Mouse (Mus musculus) activated CD4-positive, CD25-positive, alpha-beta regulatory T cell, adult 4 months (primary cell): ENCODE data around the gene Plekho2. TPM values are rescaled to one million over a fixed set of nuclear protein-coding genes. Genes with fewer than 3 reads are reported as not detected.
A peak's percentile ranks its signal among the peaks of the same experiment; 100 is the strongest.

Experiments
- ATAC-seq: one replicate; pipeline ENCODE4 v1.8.0; 2017
- polyA plus RNA-seq, 2 experiments: library from polyadenylated mRNA; unstranded; fragments of 100-300 nt; shearing (Covaris generic); gene quantifications; one replicate each; pipeline ENCODE4 v1.2.1; 2017

Gene Plekho2
- polyA plus RNA-seq, 2 experiments from 2014 or later, result 48.8 to 64.6 TPM

DNA sequence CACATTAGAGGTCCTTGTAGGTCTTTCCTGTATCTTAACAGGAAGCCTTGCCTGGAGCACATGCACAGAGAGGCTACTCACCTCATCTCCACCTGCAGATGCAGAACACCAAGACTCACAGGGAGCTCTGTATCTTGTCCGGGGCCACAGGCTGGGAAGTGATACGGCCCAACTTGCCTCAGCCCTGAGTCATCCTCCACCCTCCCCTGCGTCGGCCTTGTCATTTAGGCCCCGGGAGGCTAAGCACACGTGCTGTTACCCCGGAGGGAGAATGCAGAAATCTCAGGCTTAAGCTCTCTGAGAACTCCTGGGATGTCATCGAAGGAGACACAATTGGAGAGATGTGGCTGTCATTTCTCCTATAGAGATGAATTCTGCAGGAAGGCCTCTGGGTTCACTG lies 50.2 kb downstream of the Plekho2 start:
- ATAC-seq, result no peak

DNA sequence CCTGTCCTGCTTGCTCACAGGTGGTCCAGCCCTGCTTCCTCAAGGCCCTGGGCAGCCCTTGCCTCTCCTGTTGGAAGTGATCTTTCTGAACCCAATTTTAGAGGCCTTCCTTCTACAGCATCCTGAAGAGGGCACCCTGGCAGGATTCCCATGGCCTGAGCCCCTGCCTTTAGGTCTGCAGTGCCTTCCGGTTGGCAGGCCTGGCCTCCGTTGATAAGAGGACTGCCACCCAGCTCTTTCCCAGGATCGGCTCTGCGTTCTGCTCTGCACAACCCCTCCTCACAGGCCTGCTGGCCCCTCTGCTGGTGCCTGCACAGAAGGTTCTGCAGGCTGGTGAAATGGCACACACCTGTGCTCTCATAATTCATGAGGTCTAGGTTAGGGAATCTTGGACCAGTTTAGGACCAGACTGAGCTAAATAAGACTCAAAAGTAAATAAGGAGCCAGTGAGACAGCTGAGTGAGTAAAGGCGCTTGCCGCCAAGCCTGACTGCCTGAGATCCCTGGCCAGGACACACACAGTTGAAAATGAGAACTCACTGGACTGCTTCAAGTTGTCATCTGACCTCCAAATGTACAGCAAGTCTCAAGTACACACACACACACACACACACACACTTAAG lies 51.3 kb downstream of the Plekho2 start:
- ATAC-seq, result no peak

- ATAC-seq, result no peak
Measured at GRCm38 (mm10) chr9:65525445-65526195, 54.2 kb downstream of the Plekho2 start.

- ATAC-seq, result peak; percentile 88
Measured at GRCm38 (mm10) chr9:65523611-65524364, 56.1 kb downstream of the Plekho2 start.

- ATAC-seq, result no peak
Measured at GRCm38 (mm10) chr9:65520505-65520876, 59.3 kb downstream of the Plekho2 start.

GRCm38 (mm10) chr9:65519807-65520504 lies 59.9 kb downstream of the Plekho2 start, which contains the start of gene Ankdd1a:
Gene Ankdd1a, minus strand, starts transcription at chr9:65520193.
- ATAC-seq, result no peak

GRCm38 (mm10) chr9:65514851-65515261 lies 65.0 kb downstream of the Plekho2 start:
- no peak for ATAC-seq

DNA sequence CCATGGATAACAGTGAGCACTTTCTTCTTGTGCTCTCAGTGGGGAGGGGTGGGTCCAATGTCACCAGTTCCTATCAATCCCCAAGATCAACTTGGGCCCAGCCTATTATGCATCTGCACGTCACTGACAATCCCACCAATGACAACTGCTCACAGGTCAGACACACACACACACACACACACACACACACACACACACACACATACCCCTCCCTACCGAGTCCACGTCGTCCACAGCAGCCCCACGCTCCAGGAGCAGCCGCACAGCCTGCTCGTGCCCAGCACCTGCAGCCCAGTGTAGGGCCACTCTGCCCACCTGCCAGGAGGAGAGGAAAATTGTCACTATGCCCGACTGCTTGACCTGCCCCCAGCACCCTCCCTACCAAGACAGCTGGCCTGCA lies 65.4 kb downstream of the Plekho2 start:
- ATAC-seq, result no peak

- no peak for ATAC-seq
Measured at GRCm38 (mm10) chr9:65512520-65512919, 67.3 kb downstream of the Plekho2 start.

- no peak for ATAC-seq
Measured at GRCm38 (mm10) chr9:65508449-65508848, 71.4 kb downstream of the Plekho2 start.

- ATAC-seq, result no peak
Measured at GRCm38 (mm10) chr9:65502721-65503505, 76.9 kb downstream of the Plekho2 start.

Other genes starting within 250 kb of the Plekho2 start
- 1 to 10 TPM; 4.1 to 5.0 TPM for gene Pdcd7, start 233.9 kb downstream of the Plekho2 start, polyA plus RNA-seq
- gene Ubap1l, start 219.0 kb downstream of the Plekho2 start, polyA plus RNA-seq, result not detected
- gene Kbtbd13, start 188.4 kb downstream of the Plekho2 start, polyA plus RNA-seq, result not detected
- under 1 TPM in 1 of 2 experiments, not detected in 1; 0.19 TPM for gene Rasl12, start 181.5 kb downstream of the Plekho2 start, polyA plus RNA-seq
- gene Slc51b, start 157.1 kb downstream of the Plekho2 start, polyA plus RNA-seq, result not detected
- gene Mtfmt, start 144.3 kb downstream of the Plekho2 start, polyA plus RNA-seq, result 10 to 100 TPM; 23.1 to 29.6 TPM
- gene Spg21, start 119.1 kb downstream of the Plekho2 start, polyA plus RNA-seq, result 10 to 100 TPM; 73.7 to 88.9 TPM
- under 1 TPM in 1 of 2 experiments, not detected in 1; 0.37 TPM for gene Ankdd1a, start 59.8 kb downstream of the Plekho2 start, polyA plus RNA-seq
- gene Pif1, start 7.1 kb upstream of the Plekho2 start, polyA plus RNA-seq, result 1 to 10 TPM; 2.4 to 2.6 TPM
- 1 to 10 TPM in 1 of 2 experiments, under 1 TPM in 1; 0.65 to 1.1 TPM for gene Rbpms2, start 49.6 kb upstream of the Plekho2 start, polyA plus RNA-seq
- 10 to 100 TPM; 32.3 to 36.5 TPM for gene Oaz2, start 88.0 kb upstream of the Plekho2 start, polyA plus RNA-seq
- gene Zfp609, start 247.5 kb upstream of the Plekho2 start, polyA plus RNA-seq, result 1 to 10 TPM; 1.8 to 2.3 TPM